Mouse (Mus musculus): ENCODE results near the gene Cep295nl. TPM values are rescaled to one million over a fixed set of nuclear protein-coding genes. Genes with fewer than 3 reads are reported as not detected.
"Not testable (repeated sequence)": the region's sequence is repeated elsewhere in the genome, so short reads cannot be mapped to it uniquely, and the experiment has no call there.

Gene Cep295nl
- total RNA-seq (2022): 1 to 10 TPM in 1 of 4 experiments, under 1 TPM in 3; 0.41 to 1.0 (median 0.94) TPM

DNA sequence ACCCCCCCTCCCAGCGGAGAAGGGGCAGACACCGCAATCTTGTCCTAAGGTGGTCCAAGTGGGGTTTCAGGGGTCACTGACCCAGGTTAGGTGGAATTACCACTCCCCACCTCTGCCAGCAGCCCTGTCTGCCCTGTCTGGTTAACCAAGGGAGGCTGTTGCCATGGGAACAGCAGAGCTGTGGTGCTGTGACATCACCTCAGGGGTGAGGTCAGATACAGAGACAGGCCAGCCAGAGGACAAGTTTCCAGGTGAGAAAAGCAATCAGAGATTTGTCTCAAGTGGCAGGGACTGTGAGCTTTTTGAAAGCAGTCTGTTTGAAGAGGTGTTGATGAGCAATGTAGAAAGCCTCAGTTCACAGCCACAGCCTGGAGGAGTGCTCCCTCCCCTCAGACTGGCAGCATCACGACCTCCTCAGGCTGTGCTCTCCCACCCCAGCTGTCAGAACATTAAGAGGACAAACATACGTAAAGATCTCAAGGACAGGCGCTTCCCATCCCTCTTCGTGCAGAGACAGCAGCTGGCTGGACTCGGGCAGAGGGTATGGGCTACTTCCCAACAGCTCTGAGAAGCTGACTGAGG lies at the start of gene Cep295nl:
Gene Cep295nl (minus strand): TSS at position 101 of the 582 bp plus-strand sequence.
- no peak for DNase-seq (ENCODE audit: low spot score in 2 of 2)

GRCm38 (mm10) chr11:118387816-118388215 lies 45.5 kb upstream of the Cep295nl start:
- DNase-seq (ENCODE audit: low spot score in 2 of 2): not testable (repeated sequence)

DNA sequence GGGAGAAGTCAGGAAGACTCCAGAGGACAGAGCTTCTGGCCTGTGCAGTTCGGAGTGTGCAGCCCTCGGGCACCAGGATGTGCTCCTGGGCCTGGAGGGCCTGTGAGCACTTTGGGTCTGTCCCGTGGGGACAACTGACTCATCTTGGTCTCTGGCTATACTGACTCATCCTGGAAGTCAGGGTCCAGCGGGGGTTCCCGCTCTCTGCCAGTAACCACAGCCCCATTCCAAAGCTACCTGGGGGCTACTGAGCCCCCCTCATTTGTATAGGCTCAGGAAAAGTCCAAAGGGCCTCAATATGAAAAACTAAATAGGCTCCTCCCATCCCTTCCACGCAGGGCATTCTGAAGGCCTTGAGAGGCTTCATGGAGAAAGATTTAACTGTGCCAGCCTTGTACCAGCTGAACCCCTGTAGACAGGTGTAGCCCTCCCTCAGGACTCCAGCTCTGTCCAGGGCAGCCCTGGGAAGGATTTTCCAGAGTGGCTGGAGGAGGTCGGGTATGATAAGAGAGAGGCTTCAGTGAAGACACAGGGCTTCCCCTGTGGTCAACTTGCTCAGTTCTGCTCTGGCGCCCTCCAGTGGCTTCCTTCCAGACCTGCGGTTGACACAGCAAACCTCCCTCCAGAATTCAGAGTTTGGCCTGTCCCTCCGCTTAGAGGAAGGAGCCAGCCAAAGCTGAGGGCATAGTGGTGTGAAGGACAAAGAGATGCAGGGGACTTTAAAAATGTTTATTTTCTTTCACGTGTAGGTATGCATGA lies 37.1 kb upstream of the Cep295nl start:
- peak; percentile 72 to 74 for DNase-seq (ENCODE audit: low spot score in 2 of 2)

GRCm38 (mm10) chr11:118378656-118379055 lies 36.4 kb upstream of the Cep295nl start:
- no peak for DNase-seq (ENCODE audit: low spot score in 2 of 2)

- DNase-seq (ENCODE audit: low spot score in 2 of 2): not testable (repeated sequence)
Observed at GRCm38 (mm10) chr11:118376323-118376722, 34.0 kb upstream of the Cep295nl start.

DNA sequence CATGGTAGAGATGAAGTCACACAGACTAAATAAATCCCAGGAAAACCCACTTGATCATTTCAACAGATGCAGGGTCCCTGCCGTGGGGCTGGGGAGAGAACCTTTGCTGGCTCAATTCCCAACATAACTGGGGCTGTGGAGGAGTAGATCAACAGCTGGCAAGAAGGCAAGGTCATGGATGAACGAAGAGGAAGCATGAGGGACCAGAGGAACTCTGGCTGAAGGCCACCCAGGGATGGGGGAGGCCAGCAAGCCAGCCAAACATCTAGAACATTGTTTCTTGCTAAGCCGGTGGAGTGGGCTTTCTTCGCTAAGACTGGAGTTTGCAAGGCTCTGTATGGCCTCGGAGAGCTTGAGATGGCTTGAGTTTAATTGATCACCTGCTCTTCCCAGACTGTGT lies 33.6 kb upstream of the Cep295nl start:
- DNase-seq (ENCODE audit: low spot score in 2 of 2): no peak

DNA sequence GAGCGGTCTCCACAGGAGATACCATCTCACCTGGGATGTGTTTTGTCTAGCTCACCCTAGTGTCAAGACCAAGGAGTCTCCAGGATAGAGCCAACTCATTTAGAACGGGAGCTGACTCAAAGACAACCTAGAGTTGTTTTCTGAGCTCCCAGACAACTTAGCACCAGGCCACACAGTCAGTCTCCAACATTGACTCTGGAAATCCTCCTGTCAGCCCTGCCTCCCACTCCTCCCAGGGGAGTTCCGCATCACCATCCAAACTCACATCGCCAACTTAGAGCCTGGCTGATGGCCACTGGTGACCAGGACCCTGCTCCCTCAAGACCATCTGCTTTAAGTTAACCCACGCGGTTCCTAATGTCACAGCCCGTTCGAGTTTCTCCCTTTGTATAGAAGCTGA lies 33.2 kb upstream of the Cep295nl start:
- no peak for DNase-seq (ENCODE audit: low spot score in 2 of 2)

DNA sequence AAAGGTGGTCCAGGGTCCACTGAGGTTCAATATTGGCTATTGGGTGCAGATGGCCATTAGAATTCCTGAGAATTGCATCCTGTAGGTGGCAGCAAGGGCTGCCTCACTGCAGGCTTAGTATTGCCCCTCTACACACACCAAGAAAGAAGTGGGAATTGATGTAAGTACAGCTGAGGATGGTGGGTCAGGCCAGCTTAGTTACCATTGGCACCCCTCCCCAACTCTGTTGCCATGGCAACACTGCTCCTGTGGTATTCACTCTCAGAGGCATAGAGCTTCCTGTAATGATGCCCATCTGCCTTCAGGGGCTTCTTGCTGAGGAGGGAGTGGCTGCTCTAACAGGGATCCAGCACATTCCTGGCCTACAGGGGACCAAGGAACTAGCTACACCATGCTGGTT lies 32.7 kb upstream of the Cep295nl start:
- no peak for DNase-seq (ENCODE audit: low spot score in 2 of 2)

DNA sequence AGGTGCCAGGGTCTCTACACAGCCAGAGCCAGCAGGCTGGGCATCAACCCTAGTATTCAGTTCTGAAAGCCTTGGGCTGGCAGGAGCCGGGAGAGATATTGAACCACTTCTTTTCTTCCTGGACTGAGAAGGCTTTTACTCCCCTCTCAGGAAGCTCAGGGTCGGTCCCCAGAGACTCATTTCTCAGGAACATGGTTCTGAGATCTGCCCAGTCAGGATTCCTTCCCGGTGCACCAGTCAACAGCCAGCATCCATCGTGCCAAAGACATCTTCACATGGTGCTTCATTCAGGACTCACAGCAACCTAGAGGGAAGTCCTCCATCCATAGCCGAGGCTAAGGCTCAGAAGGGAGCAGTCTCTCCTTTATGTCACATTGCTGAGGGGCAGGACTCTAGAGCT lies 32.2 kb upstream of the Cep295nl start:
- DNase-seq (ENCODE audit: low spot score in 2 of 2): no peak

GRCm38 (mm10) chr11:118372641-118373040 lies 30.3 kb upstream of the Cep295nl start:
- no peak for DNase-seq (ENCODE audit: low spot score in 2 of 2)

DNA sequence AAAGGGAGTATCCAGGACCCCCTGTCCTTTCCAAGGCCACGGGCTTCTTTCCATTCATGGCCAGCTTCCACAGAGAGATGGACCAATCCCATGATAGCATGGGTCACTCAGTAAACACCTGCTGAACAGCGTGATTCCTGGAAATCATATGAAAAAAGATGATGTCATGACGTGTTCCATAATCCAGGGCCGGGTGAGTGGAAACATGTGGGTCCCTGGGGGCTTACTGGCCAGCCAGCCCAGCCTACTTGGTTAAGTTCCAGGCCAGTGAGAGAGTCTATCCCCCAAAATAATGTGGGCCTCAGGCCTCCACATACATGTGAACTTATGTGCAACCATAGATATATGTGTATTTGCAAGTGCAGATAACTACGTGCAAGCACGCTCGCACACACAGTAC lies 29.6 kb upstream of the Cep295nl start:
- no peak for DNase-seq (ENCODE audit: low spot score in 2 of 2)

GRCm38 (mm10) chr11:118369657-118370056 lies 27.4 kb upstream of the Cep295nl start:
- DNase-seq (ENCODE audit: low spot score in 2 of 2): no peak

GRCm38 (mm10) chr11:118369251-118369650 lies 27.0 kb upstream of the Cep295nl start:
- no peak for DNase-seq (ENCODE audit: low spot score in 2 of 2)

DNA sequence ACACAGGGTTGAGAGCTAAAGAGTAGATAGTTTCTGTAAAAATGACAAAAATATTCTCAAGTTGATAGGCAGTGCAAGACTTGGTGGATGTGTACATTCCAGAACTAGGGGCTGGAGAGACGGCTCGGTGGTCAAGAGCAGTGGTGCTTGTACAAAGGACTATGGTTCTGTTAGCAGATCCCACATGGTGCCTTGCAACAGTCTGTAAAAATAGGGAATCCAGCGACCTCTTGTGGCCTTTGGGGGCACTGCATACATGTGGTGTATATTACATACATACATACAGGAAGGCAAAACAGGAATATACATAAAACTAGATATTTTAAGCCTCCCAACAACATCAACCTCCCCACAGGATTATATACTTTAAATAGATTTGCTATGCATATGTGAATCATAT lies 26.0 kb upstream of the Cep295nl start:
- DNase-seq (ENCODE audit: low spot score in 2 of 2): no peak

- no peak for DNase-seq (ENCODE audit: low spot score in 2 of 2)
Observed at GRCm38 (mm10) chr11:118366559-118366958, 24.3 kb upstream of the Cep295nl start.

- peak in 1 of 2 experiments; percentile 45 for DNase-seq (ENCODE audit: low spot score in 2 of 2)
Observed at GRCm38 (mm10) chr11:118366108-118366507, 23.8 kb upstream of the Cep295nl start.

- DNase-seq (ENCODE audit: low spot score in 2 of 2): peak in 1 of 2 experiments; percentile 70
Observed at GRCm38 (mm10) chr11:118365171-118365570, 22.9 kb upstream of the Cep295nl start.

DNA sequence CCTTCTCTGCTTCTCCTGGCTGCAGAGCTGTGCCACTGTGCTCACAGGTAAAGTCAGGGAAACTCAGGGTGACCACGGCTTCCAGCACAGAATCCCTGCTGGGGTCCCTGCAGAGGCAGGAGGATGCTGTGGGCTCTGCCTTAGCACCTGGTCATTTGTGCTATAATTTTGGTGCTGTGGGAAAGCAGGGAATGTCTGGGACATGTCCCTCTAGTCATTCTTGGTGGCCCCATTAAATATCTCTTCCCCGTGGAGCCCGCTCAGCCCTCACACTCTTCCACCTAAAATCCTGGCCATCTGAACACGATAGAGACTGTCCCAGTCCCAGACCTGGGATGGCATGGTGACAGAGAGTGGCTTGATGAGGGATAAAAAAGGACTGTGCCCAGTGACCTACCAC lies 21.7 kb upstream of the Cep295nl start:
- DNase-seq (ENCODE audit: low spot score in 2 of 2): no peak

GRCm38 (mm10) chr11:118362971-118363518 lies 20.7 kb upstream of the Cep295nl start:
- DNase-seq (ENCODE audit: low spot score in 2 of 2): peak; percentile 62 to 72

GRCm38 (mm10) chr11:118362501-118362900 lies 20.2 kb upstream of the Cep295nl start:
- DNase-seq (ENCODE audit: low spot score in 2 of 2): no peak

GRCm38 (mm10) chr11:118360907-118361341 lies 18.6 kb upstream of the Cep295nl start:
- no peak for DNase-seq (ENCODE audit: low spot score in 2 of 2)

DNA sequence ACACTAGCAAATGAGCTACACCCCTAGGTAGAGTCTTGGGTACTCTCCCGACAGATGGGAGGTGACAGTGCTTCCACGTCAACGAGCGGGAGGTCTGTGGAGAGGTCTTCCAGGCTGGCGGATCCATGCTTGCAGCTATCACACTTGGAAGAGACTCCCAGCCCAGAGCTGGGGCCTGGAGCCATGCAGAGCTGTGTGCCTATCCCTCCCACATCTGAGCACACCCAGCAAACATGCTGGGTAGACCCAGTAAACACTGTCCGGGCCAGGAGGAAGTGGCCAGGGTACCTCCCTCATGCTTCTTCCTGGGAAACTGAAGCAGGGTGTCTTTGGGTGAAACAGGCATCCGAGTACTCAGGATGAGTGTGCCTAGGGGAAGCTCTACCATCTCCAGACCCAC lies 18.2 kb upstream of the Cep295nl start:
- DNase-seq (ENCODE audit: low spot score in 2 of 2): no peak

DNA sequence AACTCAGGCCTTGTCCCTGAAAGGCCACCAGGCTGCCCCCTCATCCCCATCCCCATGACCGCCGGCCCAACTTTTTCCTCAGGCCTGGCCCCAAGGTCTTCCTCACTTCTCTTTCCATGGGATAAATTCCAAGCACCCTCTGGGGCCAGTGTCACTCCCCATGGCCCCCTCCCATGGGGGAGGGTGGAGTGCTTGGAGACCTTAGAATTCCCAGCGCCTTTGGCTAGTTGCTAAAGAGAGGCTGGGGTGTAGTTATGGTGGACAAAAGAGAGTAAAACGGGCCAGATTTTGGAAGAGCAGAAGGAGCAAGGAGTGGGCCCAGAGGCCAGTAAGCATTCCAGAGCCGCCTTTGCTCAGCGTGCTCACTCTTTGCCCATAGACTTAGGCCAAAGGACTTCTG lies 13.3 kb upstream of the Cep295nl start, which contains the start of gene Timp2:
Gene Timp2 (minus strand): TSS at position 101 of the 400 bp plus-strand sequence.
- DNase-seq (ENCODE audit: low spot score in 2 of 2): peak in 1 of 2 experiments; percentile 25

All from gastrocnemius, adult 8-10 months (tissue).